Mouse (Mus musculus): ENCODE results near the gene Ttf2. TPM values are rescaled to one million over a fixed set of nuclear protein-coding genes. Genes with fewer than 3 reads are reported as not detected.

Ttf2 gene
- total RNA-seq, 1 experiment from 2014 or later = 24.2 TPM

DNA sequence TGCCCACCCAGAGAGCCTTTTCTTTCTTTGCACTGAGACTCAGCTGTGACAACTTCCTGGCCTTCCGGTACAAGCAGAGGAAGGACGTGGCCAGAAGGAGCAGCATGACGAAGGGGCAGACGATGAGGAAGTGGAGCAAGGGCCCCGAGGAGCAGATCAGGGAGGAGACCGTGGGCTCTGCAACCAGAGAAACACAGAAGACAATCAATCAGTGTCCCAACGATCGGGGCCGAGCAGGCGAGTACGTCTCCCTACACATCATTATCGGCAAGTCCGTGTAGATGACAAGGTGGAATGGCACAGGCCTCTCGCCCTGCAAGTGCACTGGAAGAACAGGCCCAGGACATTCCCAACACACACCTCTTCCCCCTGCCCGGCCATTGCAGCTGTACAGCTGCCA, 24.3 kb upstream of the Ttf2 start:
- peak; percentile 80 to 84 for ATAC-seq (replicated peaks in 1 of 2; ENCODE audit: insufficient read depth in 1 of 2, low FRiP score in 2 of 2, low TSS enrichment in 1 of 2, low read depth in 1 of 2, poor library complexity in 2 of 2, severe bottlenecking in 2 of 2)

DNA sequence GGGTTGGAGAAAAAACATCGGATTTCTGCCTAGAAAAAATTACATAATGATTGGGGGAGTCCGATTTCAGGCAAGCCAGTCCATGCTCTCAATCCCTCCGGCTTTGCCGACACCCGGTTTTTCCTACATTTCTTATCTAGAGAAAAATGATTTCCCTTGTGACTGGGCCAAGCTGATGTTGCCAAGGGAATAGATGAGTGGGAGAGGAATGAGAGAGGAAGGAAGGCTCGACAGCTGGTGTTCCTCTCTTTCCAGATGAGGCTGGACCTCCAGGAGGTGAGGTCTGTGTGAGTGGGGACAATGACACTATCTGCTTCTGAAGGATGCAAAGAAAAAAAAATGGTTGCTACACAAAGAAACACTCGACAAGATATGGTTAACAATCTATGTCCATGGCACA, 23.7 kb upstream of the Ttf2 start:
- ATAC-seq (replicated peaks in 1 of 2; ENCODE audit: insufficient read depth in 1 of 2, low FRiP score in 2 of 2, low TSS enrichment in 1 of 2, low read depth in 1 of 2, poor library complexity in 2 of 2, severe bottlenecking in 2 of 2) = no peak

DNA sequence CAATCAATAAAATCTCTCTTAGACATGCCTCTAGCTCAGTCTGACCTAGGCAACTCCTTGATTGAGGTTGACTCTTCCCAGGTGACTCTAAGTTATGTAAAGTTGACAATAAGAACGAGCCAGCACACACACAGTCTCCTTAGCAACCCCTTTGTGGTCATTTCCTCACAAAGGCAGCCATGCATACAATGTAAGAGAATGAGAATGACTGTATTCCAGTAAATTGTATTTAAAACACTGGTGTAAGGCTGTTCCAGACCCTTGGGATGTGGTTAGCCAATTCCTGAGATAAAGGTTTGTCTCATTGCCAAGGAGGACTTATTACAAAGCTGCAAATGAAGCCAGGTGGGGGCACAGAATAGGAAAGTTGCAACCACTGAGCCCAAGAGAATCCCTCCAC, 20.8 kb upstream of the Ttf2 start:
- no peak for ATAC-seq (replicated peaks in 1 of 2; ENCODE audit: insufficient read depth in 1 of 2, low FRiP score in 2 of 2, low TSS enrichment in 1 of 2, low read depth in 1 of 2, poor library complexity in 2 of 2, severe bottlenecking in 2 of 2)

DNA sequence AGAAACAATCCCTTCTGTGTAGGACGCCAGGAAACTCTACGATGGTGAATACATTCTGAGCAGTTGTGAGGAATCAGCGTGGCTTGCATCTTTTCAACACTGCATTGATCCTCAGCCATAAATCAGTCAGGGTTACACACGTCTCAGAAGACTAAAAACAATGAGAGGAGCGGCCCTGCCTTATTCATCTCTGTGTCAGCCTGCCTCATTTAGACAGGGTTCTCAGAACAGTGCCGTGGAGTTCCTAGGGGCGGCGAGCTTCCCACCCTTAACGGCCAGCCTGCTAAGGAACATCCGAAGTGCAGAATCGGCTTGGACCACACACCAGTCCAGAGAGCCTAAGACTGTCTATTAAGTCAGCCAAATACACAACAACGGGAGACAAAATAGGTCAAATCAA, 20.0 kb upstream of the Ttf2 start:
- ATAC-seq (replicated peaks in 1 of 2; ENCODE audit: insufficient read depth in 1 of 2, low FRiP score in 2 of 2, low TSS enrichment in 1 of 2, low read depth in 1 of 2, poor library complexity in 2 of 2, severe bottlenecking in 2 of 2) = no peak

GRCm38 (mm10) chr3:100979290-100979689, 9.8 kb upstream of the Ttf2 start:
- peak in 1 of 2 experiments; percentile 63; a peak in 2 of 4 replicates for ATAC-seq (replicated peaks in 1 of 2; ENCODE audit: insufficient read depth in 1 of 2, low FRiP score in 2 of 2, low TSS enrichment in 1 of 2, low read depth in 1 of 2, poor library complexity in 2 of 2, severe bottlenecking in 2 of 2)

DNA sequence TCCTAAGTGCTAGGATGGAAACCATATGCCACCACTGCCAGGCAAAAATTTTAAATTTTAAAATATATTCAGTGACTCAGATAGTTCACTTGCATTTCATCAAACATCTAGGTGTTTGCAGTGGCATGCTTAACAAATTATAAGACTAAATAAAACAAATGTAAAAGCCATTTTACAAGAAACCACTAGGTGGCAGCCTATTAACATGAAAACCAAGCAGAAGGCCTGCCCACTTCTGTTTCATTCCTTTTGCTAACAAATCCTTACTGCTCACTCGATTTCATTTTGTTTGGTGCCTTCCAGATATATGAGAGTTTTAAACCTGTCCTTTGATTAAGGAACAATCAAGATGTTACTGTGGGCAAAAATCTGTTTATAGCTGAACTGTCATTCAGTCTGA, 4.4 kb upstream of the Ttf2 start:
- ATAC-seq (replicated peaks in 1 of 2; ENCODE audit: insufficient read depth in 1 of 2, low FRiP score in 2 of 2, low TSS enrichment in 1 of 2, low read depth in 1 of 2, poor library complexity in 2 of 2, severe bottlenecking in 2 of 2) = no peak

DNA sequence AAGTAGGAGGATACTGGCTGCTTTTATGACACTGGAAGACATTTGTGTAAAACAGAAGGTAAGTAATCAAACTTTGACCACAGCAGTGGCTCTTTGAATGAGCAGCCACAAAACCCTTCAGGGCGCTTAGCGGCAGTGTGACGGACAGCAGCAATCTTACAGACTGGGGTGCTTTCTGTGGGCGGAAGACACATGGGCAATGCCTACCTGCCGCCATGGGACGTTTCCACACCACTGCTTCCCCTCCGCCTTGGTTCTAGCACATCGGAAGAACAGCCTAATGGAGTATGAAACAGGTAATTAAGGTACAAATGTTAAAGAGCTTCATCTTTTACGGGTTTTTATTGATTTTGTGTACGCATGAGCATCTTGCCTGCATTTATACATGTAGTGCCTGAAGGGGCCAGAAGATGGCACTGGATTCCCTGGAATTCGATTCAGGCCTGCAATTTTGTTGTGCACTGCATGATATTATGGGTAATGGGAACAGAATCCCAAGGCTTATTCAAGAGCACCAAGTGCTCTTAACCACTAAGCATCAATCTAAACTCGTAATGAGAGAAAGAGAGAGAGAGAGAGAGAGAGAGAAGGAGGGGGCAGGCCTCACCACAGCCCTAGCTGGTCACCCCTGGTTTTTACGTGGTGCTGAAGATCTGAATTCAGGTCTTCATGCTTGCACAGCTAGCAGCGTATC, 5.5 kb downstream of the Ttf2 start:
- ATAC-seq (replicated peaks in 1 of 2; ENCODE audit: insufficient read depth in 1 of 2, low FRiP score in 2 of 2, low TSS enrichment in 1 of 2, low read depth in 1 of 2, poor library complexity in 2 of 2, severe bottlenecking in 2 of 2) = no peak

DNA sequence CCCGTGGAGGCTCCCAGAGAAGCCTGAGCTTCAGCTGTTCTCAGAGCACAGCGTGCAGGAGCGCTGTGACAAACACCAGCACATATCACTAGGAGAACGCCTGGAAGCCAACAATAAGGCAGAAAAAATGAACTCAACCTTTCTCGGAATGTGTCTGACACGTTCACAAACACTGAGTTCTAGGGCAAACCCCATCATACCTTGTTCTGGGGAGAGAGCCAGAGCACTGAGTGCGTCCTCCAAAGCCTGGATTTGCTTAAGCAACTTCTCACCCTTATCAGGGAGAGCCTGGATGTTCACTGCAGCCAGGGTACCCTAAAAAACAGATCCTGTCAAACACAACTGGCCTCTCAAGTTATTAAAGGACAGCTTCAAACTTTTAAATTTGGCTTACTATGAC, 8.0 kb downstream of the Ttf2 start:
- ATAC-seq (replicated peaks in 1 of 2; ENCODE audit: insufficient read depth in 1 of 2, low FRiP score in 2 of 2, low TSS enrichment in 1 of 2, low read depth in 1 of 2, poor library complexity in 2 of 2, severe bottlenecking in 2 of 2) = no peak

DNA sequence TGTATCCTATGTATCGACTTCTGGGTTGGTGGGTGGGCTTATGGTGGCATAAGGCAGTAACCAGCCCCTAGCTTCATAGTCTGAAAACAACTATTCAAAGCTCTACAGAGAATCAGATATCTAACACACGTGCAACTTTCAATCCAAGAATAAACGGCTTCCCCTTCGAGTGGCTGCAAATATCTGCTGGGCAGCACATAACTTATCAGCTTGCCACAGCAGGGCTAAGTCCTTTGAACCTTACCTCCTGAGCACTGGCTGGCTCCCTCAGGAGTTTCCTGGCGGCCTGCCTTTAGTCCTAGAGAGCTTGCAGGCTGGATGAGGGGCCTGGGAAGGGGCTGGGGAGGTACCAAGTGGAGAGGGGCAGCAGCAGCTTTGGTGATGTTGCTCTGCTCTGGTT, 8.5 kb downstream of the Ttf2 start:
- ATAC-seq (replicated peaks in 1 of 2; ENCODE audit: insufficient read depth in 1 of 2, low FRiP score in 2 of 2, low TSS enrichment in 1 of 2, low read depth in 1 of 2, poor library complexity in 2 of 2, severe bottlenecking in 2 of 2) = peak in 1 of 2 experiments; percentile 13; a peak in 1 of 4 replicates

GRCm38 (mm10) chr3:100954616-100955015, 14.8 kb downstream of the Ttf2 start:
- ATAC-seq (replicated peaks in 1 of 2; ENCODE audit: insufficient read depth in 1 of 2, low FRiP score in 2 of 2, low TSS enrichment in 1 of 2, low read depth in 1 of 2, poor library complexity in 2 of 2, severe bottlenecking in 2 of 2) = no peak

DNA sequence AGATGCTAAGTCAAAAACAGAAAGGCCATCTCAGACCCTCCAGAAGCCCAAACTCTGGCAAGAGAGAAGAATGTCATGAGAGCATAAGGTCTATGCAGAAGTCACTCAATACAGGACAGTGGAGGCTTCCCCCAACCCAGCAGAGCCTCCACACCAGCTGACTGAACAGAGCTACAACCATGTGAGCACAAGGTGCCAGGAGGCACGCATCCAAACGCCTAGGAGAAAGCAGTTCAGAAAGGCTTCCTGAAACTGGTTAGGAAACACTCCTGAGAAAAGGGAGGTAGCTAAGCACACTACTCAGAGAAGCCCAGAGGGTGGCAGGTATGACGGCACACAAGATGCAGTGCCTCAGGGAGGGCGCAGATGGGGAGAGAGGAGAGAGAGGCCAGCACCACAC, 17.9 kb downstream of the Ttf2 start:
- no peak for ATAC-seq (replicated peaks in 1 of 2; ENCODE audit: insufficient read depth in 1 of 2, low FRiP score in 2 of 2, low TSS enrichment in 1 of 2, low read depth in 1 of 2, poor library complexity in 2 of 2, severe bottlenecking in 2 of 2)

GRCm38 (mm10) chr3:100947286-100947685, 22.2 kb downstream of the Ttf2 start:
- ATAC-seq (replicated peaks in 1 of 2; ENCODE audit: insufficient read depth in 1 of 2, low FRiP score in 2 of 2, low TSS enrichment in 1 of 2, low read depth in 1 of 2, poor library complexity in 2 of 2, severe bottlenecking in 2 of 2) = no peak

DNA sequence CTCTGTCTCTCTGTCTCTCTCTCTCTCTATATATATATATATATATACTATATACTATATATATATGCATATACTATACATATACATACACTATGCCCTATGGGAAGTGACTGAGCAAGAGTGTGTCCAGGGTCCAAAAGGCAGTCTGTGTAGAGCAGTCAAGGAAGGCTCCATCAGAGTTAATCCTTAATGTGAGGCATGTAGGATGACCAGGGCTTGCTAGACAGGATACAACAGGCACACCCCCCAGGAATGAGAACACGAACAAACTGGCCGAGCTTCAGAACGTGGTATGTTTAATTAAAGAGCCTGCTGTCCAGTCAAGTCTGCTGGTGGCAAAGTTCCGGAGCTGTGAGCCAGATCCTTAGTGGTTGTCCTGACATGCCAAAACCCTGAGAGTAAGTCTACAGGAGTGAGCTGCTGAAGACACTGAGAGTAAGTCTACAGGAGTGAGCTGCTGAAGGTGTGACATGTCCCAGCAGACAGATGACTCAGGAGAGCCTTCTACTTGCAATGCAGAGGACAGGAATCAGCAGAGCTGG, 28.9 kb downstream of the Ttf2 start:
- ATAC-seq (replicated peaks in 1 of 2; ENCODE audit: insufficient read depth in 1 of 2, low FRiP score in 2 of 2, low TSS enrichment in 1 of 2, low read depth in 1 of 2, poor library complexity in 2 of 2, severe bottlenecking in 2 of 2) = no peak

GRCm38 (mm10) chr3:100938211-100938610, 31.3 kb downstream of the Ttf2 start:
- no peak for ATAC-seq (replicated peaks in 1 of 2; ENCODE audit: insufficient read depth in 1 of 2, low FRiP score in 2 of 2, low TSS enrichment in 1 of 2, low read depth in 1 of 2, poor library complexity in 2 of 2, severe bottlenecking in 2 of 2)

DNA sequence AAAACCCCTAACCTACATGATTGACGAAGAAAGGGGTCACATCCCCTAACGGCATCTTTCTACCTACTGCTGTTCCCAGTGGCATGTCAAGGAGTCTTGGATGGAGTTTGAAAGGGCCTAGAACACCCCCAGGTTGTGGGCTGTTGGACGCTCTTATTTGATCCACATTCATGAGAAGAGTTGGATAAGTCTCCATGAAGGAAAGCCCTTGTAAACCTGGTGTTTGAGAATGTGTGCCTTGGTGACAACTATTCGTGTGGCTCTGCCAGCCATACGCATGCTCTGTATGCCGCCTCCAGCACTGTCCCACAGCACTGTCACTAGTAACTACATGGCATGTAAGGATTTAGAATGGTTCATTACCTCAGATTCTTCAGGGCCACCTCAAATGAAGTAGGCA, 33.3 kb downstream of the Ttf2 start:
- ATAC-seq (replicated peaks in 1 of 2; ENCODE audit: insufficient read depth in 1 of 2, low FRiP score in 2 of 2, low TSS enrichment in 1 of 2, low read depth in 1 of 2, poor library complexity in 2 of 2, severe bottlenecking in 2 of 2) = no peak

GRCm38 (mm10) chr3:100935521-100935920, 33.9 kb downstream of the Ttf2 start:
- ATAC-seq (replicated peaks in 1 of 2; ENCODE audit: insufficient read depth in 1 of 2, low FRiP score in 2 of 2, low TSS enrichment in 1 of 2, low read depth in 1 of 2, poor library complexity in 2 of 2, severe bottlenecking in 2 of 2) = no peak

DNA sequence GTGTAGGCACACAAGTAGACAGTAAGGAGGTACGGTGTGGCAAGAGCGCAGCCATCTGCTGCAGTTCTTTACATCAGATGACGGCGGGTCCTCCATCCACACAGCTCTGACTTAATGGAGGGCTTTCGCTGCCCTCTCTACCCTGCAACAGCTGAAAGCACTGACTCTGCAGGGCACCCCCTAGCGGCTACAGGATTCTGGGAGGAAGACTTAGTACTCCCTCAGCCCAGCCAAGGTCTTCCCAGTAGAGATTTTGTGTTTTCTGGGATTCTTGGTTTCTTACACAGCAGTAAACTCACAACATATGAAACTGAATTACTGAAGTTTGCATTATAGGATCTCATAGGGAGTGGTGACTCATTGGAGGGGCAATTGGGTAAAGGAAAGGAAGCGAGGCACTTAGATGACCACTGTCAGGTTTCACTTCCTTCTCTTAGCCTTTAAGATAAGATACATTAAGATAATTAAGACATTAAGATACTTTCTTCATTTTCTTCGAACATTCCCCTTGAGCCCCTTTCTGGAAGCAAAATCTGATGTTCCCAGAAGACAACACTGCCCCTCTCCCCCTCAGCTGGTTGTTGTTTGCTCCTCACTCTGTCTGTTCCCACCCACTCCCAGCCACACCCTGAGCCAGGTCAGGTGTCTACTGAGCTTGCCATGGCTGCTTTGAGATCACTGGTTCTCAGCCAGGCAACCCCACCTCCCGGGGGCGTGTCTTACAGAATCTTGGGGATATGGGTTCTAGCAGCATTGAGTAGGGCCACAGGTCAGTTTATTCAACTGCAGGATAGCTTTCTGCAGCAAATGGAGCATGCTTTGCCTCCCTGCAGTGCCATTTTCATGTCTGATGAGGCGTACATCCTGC, 37.2 kb downstream of the Ttf2 start:
- no peak for ATAC-seq (replicated peaks in 1 of 2; ENCODE audit: insufficient read depth in 1 of 2, low FRiP score in 2 of 2, low TSS enrichment in 1 of 2, low read depth in 1 of 2, poor library complexity in 2 of 2, severe bottlenecking in 2 of 2)

DNA sequence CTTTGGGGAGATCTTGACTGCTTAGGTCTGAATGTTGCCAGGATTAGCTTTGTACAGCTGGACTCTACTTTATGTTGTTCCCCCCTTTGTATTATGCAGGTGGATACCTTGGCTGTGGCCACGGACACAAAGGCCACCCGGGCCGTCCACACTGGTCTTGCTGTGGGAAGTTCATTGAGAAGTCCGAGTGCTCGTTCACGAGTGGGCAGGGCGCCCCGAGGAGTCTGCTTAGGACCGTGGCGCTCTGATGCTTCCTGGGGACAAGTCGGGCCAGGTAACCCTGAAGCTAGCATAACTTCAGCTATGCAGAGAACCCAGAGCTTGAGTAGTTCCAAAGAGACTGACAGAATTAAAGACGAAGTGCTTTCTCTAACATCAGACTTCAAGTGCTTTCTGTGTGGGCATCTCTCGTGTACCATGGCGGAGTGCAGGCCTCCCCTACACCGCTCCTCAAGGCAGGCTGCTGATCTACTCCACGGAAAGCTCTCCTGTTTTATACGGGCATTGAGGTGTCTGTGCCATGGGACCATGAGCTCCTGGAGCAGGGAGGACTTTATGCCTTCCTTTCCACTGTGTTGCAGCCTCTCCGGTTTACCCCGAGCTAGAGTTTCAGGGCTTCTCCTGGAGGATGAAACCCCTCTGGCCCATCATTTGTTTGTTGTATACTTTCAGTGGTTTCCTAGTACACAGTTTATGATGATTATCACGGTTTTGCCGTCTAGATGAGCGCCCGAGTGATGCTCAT, 38.0 kb downstream of the Ttf2 start:
- no peak for ATAC-seq (replicated peaks in 1 of 2; ENCODE audit: insufficient read depth in 1 of 2, low FRiP score in 2 of 2, low TSS enrichment in 1 of 2, low read depth in 1 of 2, poor library complexity in 2 of 2, severe bottlenecking in 2 of 2)
